Mouse (Mus musculus) embryo, embryonic 11 days (tissue): ENCODE results near the gene 1110002E22Rik.

Experiments
- DNase-seq: peaks from one replicate; pipeline ENCODE4 v3.0.0-alpha.2; 2015

The 1110002E22Rik gene

GRCm38 (mm10) chr3:138065930-138066329 is 1.1 kb downstream of the 1110002E22Rik start:
- DNase-seq, result no peak

GRCm38 (mm10) chr3:138066348-138066856 is 1.6 kb downstream of the 1110002E22Rik start:
- DNase-seq, result no peak

- DNase-seq, result no peak
Observed at GRCm38 (mm10) chr3:138067288-138067687, 2.4 kb downstream of the 1110002E22Rik start, which contains the start of gene Gm5105. Gene Gm5105 (minus strand): TSS chr3:138067388.

- no peak for DNase-seq
Observed at GRCm38 (mm10) chr3:138068103-138068502, 3.3 kb downstream of the 1110002E22Rik start.

- DNase-seq, result no peak
Observed at GRCm38 (mm10) chr3:138069756-138070511, 5.1 kb downstream of the 1110002E22Rik start.

GRCm38 (mm10) chr3:138071004-138071403 is 6.2 kb downstream of the 1110002E22Rik start:
- DNase-seq, result peak; percentile 26

- no peak for DNase-seq
Observed at GRCm38 (mm10) chr3:138071476-138072073, 6.7 kb downstream of the 1110002E22Rik start.

- no peak for DNase-seq
Observed at GRCm38 (mm10) chr3:138074214-138074613, 9.4 kb downstream of the 1110002E22Rik start.

GRCm38 (mm10) chr3:138075209-138075608 is 10.4 kb downstream of the 1110002E22Rik start:
- no peak for DNase-seq

- DNase-seq, result no peak
Observed at GRCm38 (mm10) chr3:138077476-138078340, 12.9 kb downstream of the 1110002E22Rik start.

GRCm38 (mm10) chr3:138078701-138079100 is 13.8 kb downstream of the 1110002E22Rik start:
- no peak for DNase-seq

GRCm38 (mm10) chr3:138083073-138083637 is 18.3 kb downstream of the 1110002E22Rik start:
- DNase-seq, result no peak

- DNase-seq, result no peak
Observed at GRCm38 (mm10) chr3:138083896-138084295, 19.0 kb downstream of the 1110002E22Rik start.

GRCm38 (mm10) chr3:138095301-138095700 is 30.4 kb downstream of the 1110002E22Rik start:
- DNase-seq, result no peak

GRCm38 (mm10) chr3:138095718-138096117 is 30.9 kb downstream of the 1110002E22Rik start:
- DNase-seq, result no peak

GRCm38 (mm10) chr3:138096263-138097028 is 31.6 kb downstream of the 1110002E22Rik start:
- DNase-seq, result no peak

- no peak for DNase-seq
Observed at GRCm38 (mm10) chr3:138097718-138098117, 32.9 kb downstream of the 1110002E22Rik start.

GRCm38 (mm10) chr3:138101936-138102335 is 37.1 kb downstream of the 1110002E22Rik start:
- no peak for DNase-seq

- no peak for DNase-seq
Observed at GRCm38 (mm10) chr3:138103690-138104089, 38.8 kb downstream of the 1110002E22Rik start.

GRCm38 (mm10) chr3:138105056-138105455 is 40.2 kb downstream of the 1110002E22Rik start:
- DNase-seq, result no peak

- no peak for DNase-seq
Observed at GRCm38 (mm10) chr3:138106887-138107286, 42.0 kb downstream of the 1110002E22Rik start.
